Mouse (Mus musculus): ENCODE measurements around the gene Lsamp. TPM values are rescaled to one million over a fixed set of nuclear protein-coding genes. Genes with fewer than 3 reads are reported as not detected.

Gene Lsamp
- total and polyA plus RNA-seq, 2 experiments from 2014 or later: 0.61 to 0.95 TPM

DNA sequence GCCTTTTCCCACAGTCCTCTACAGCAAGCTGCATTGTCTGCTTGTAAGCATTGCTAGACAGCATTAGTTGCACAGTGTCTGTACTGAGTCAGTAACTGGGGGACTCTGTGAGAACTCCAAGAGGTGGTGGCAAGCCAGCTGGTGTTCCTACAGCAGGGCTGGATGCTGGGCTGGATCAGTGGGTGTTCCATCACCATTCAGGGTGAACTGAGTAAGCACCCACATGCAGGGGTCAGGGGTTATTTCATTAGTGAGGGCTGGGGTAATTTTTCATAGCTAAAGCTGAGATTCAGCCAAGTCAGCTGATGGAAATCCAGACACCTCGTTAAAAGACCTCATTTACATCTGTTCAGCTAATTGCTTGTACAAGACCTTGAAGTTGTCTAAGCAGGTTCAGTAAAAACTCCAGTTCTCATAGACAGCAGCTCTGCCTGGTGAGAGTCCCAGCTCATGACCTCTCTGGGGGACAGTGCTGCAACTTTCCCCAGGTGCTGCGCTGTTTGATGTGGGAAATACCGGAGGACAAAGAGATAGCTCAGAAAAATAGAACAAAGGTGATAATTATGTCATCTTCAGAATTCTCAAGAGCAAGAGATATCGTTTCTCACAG is 1928.5 kb downstream of the Lsamp start:
- no peaks in the 10 kb centered on the region for H3K27me3 ChIP-seq (ENCODE audit: control insufficient read depth, insufficient read depth, low read length)
- 48% methylated on average over 4 of the region's 4 CpGs for WGBS

DNA sequence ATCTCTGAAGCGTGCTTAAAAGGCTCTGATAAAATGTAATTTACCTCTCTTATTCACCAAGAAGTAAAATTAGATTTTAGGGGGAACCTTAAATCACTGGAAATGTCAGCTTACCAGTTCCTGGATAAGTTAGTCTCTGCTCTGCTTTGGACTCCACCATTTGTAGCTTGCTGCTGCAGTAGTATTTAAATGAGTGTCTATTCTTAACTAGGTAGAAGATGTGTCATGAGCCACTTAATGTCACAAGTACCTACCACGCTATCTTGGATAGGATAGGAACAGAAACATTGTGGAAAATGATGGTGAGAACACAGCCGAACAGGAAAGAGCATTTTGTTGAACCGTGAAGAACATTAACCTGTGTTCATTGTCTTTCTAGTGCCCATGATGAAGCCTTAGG is 1929.2 kb downstream of the Lsamp start:
- Histone ChIP-seq H3K36me3 (replicated peaks; ENCODE audit: control insufficient read depth, insufficient read depth, low read length) (no peaks in the 10 kb centered on the region), H3K4me3 (ENCODE audit: low read depth, low read length) (no peak overlapping the region), H3K9me3 (replicated peaks; ENCODE audit: control insufficient read depth, low read length) (no peaks in the 10 kb centered on the region), H3K4me2 (ENCODE audit: low read depth, low read length) (no peak overlapping the region), H3K4me1 (ENCODE audit: control insufficient read depth, insufficient read depth) (no peaks in the 10 kb centered on the region), H3K9ac (replicated peaks; ENCODE audit: low read depth, low read length) (no peak overlapping the region), H3K27me3 (ENCODE audit: control insufficient read depth, insufficient read depth, low read length) (no peaks in the 10 kb centered on the region), H3K27ac (ENCODE audit: low read depth) (no peak overlapping the region)
- WGBS: 60% methylated on average over 4 of the region's 4 CpGs
- no peak for ATAC-seq (ENCODE audit: insufficient read depth, low read depth)
- no peak for DNase-seq (ENCODE audit: low spot score)
- TF ChIP-seq CTCF (IDR thresholded peaks at IDR 0.05; ENCODE audit: low read depth): no peak
- no peak for TF ChIP-seq EP300 (IDR thresholded peaks at IDR 0.05; ENCODE audit: low read depth)

More for the DNA sequence above, 1928.5 kb downstream of the Lsamp start:
- H3K4me1 ChIP-seq (ENCODE audit: control insufficient read depth, insufficient read depth): no peaks in the 10 kb centered on the region
- no peak overlapping the region for H3K4me3 ChIP-seq (ENCODE audit: low read depth, low read length)
- no peak overlapping the region for H3K4me2 ChIP-seq (ENCODE audit: low read depth, low read length)
- no peak overlapping the region for H3K9ac ChIP-seq (replicated peaks; ENCODE audit: low read depth, low read length)
- DNase-seq (ENCODE audit: low spot score) (no peak), ATAC-seq (ENCODE audit: insufficient read depth, low read depth) (no peak)
- no peak overlapping the region for H3K27ac ChIP-seq (ENCODE audit: low read depth)
- H3K36me3 ChIP-seq (replicated peaks; ENCODE audit: control insufficient read depth, insufficient read depth, low read length): no peaks in the 10 kb centered on the region
- no peaks in the 10 kb centered on the region for H3K9me3 ChIP-seq (replicated peaks; ENCODE audit: control insufficient read depth, low read length)
- TF ChIP-seq EP300 (IDR thresholded peaks at IDR 0.05; ENCODE audit: low read depth) (no peak), CTCF (IDR thresholded peaks at IDR 0.05; ENCODE audit: low read depth) (no peak)

DNA sequence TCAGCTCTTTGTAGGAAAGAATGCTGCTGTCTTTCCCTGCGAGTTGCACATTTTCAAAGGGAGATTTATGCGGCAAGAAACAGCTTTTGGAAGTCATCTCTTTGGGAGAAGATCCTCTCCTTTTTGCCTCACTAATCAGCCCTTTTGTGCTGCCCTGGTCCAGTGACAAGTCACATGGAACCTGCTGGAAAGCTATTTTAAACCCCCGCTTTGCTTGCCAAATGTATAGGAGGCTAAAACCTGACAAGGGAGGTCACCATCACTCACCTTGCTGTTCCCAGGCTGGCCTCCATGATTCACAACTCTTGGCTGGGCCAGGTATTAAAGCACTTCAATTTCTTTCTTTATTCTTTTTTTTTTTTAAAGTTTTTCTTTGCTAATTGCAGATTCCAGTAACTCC is 1932.2 kb downstream of the Lsamp start:
- Histone ChIP-seq H3K27ac (ENCODE audit: low read depth) (no peak overlapping the region), H3K4me1 (ENCODE audit: control insufficient read depth, insufficient read depth) (no peaks in the 10 kb centered on the region), H3K9ac (replicated peaks; ENCODE audit: low read depth, low read length) (no peak overlapping the region), H3K27me3 (ENCODE audit: control insufficient read depth, insufficient read depth, low read length) (no peaks in the 10 kb centered on the region), H3K4me2 (ENCODE audit: low read depth, low read length) (no peak overlapping the region), H3K36me3 (replicated peaks; ENCODE audit: control insufficient read depth, insufficient read depth, low read length) (no peaks in the 10 kb centered on the region), H3K4me3 (ENCODE audit: low read depth, low read length) (no peak overlapping the region), H3K9me3 (replicated peaks; ENCODE audit: control insufficient read depth, low read length) (no peaks in the 10 kb centered on the region)
- TF ChIP-seq EP300 (IDR thresholded peaks at IDR 0.05; ENCODE audit: low read depth) (no peak), CTCF (IDR thresholded peaks at IDR 0.05; ENCODE audit: low read depth) (no peak)
- 70% methylated on average over 3 of the region's 3 CpGs for WGBS
- DNase-seq (ENCODE audit: low spot score) (no peak), ATAC-seq (ENCODE audit: insufficient read depth, low read depth) (no peak)

DNA sequence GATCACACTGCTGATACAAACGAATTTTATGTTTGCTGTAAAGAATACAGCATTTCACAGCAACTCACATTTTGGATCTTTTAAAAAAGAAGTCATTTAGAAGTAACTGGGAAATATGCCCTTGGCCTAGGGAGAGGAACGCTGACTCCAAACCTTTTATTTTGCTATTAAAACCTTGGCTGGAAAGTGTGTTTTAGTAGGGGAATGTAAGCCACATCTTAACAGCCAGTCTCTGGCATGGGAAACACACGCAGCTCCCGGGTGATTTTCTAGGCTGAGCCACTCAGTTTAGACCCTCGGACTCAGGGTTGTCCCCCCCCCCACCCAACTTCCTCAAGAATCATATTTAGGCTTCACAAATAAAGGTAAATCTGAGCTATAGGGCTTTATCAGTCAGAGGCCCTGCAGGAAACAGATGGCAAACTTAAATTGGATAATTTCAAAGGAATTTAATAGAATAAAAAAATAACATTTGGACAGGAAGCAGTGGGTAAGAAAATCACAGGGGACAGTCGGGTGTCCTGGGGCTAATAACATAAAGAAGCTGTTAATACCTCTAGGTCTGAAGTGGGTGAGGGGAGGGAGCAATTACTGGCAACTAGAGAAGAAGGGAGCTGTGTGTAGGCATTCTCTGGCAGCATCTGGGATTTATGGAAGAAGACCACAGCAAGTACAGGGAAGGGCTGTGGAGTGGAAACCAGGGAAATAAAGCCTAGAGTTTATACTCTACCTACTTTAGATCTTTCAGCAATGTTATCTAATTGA is 1933.1 kb downstream of the Lsamp start:
- TF ChIP-seq CTCF (IDR thresholded peaks at IDR 0.05; ENCODE audit: low read depth) (no peak), EP300 (IDR thresholded peaks at IDR 0.05; ENCODE audit: low read depth) (no peak)
- Histone ChIP-seq H3K36me3 (replicated peaks; ENCODE audit: control insufficient read depth, insufficient read depth, low read length) (no peaks in the 10 kb centered on the region), H3K27me3 (ENCODE audit: control insufficient read depth, insufficient read depth, low read length) (no peaks in the 10 kb centered on the region), H3K27ac (ENCODE audit: low read depth) (no peak overlapping the region), H3K4me2 (ENCODE audit: low read depth, low read length) (no peak overlapping the region), H3K9ac (replicated peaks; ENCODE audit: low read depth, low read length) (no peak overlapping the region), H3K9me3 (replicated peaks; ENCODE audit: control insufficient read depth, low read length) (no peaks in the 10 kb centered on the region), H3K4me3 (ENCODE audit: low read depth, low read length) (no peak overlapping the region), H3K4me1 (ENCODE audit: control insufficient read depth, insufficient read depth) (no peaks in the 10 kb centered on the region)
- ATAC-seq (ENCODE audit: insufficient read depth, low read depth) (no peak), DNase-seq (ENCODE audit: low spot score) (no peak)
- WGBS: 49% methylated on average over 6 of the region's 6 CpGs

DNA sequence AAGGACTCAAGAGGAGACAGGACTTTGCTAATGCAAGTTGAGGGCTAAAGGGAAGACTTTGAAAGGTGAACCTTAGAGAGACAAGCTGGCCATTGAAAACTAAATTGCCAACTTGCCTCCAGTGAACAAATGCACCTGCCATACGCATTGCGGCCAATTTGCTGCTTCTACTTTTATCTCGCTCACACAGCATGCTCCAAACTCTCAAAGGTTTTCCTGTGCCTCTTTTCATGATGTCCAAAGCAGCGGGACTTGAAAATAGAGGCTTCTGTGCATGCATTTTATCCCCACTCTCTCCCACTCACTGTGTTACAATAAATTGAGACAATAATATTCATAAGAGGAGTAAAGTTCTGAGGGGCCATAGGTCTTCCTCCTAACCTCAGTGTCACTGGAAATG is 1945.4 kb downstream of the Lsamp start:
- WGBS: 77% methylated on average over 4 of the region's 4 CpGs
- ATAC-seq (ENCODE audit: insufficient read depth, low read depth): no peak
- no peak overlapping the region for H3K9ac ChIP-seq (replicated peaks; ENCODE audit: low read depth, low read length)
- H3K4me2 ChIP-seq (ENCODE audit: low read depth, low read length): no peak overlapping the region
- no peaks in the 10 kb centered on the region for H3K9me3 ChIP-seq (replicated peaks; ENCODE audit: control insufficient read depth, low read length)
- no peak overlapping the region for H3K4me3 ChIP-seq (ENCODE audit: low read depth, low read length)
- no peaks in the 10 kb centered on the region for H3K36me3 ChIP-seq (replicated peaks; ENCODE audit: control insufficient read depth, insufficient read depth, low read length)
- DNase-seq (ENCODE audit: low spot score): no peak
- H3K27ac ChIP-seq (ENCODE audit: low read depth): no peak overlapping the region
- no peaks in the 10 kb centered on the region for H3K4me1 ChIP-seq (ENCODE audit: control insufficient read depth, insufficient read depth)
- no peak for TF ChIP-seq EP300 (IDR thresholded peaks at IDR 0.05; ENCODE audit: low read depth)
- TF ChIP-seq CTCF (IDR thresholded peaks at IDR 0.05; ENCODE audit: low read depth): no peak
- H3K27me3 ChIP-seq (ENCODE audit: control insufficient read depth, insufficient read depth, low read length): no peaks in the 10 kb centered on the region
